Mouse (Mus musculus) lung, postnatal 36 days (tissue): ENCODE results near the gene Palld.
A peak's percentile ranks its signal among the peaks of the same experiment; 100 is the strongest.

Source experiments
- DNase-seq: peaks from one replicate; pipeline ENCODE4 v3.0.0; 2022; ENCODE audit warnings: mixed read lengths

The Palld gene

DNA sequence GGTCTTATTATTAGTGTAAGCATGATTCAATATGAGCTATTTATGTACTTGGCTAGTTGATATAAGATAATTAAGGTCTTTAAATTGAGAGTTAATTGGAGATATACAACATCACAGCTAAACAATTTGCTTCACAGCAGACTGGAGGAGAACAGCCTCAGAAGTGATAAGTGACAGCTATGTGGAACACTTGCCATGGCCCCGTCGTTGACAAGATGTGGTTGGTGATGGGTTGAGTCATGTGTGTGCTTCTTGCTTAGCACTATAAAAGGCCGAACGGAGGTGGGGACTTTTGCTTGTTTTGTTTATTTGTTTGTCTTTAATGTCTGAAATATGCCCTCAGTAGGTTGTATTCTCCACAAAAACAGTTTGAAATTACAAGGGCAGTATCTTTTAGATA is 51.2 kb downstream of the Palld start:
- DNase-seq, result no peak

DNA sequence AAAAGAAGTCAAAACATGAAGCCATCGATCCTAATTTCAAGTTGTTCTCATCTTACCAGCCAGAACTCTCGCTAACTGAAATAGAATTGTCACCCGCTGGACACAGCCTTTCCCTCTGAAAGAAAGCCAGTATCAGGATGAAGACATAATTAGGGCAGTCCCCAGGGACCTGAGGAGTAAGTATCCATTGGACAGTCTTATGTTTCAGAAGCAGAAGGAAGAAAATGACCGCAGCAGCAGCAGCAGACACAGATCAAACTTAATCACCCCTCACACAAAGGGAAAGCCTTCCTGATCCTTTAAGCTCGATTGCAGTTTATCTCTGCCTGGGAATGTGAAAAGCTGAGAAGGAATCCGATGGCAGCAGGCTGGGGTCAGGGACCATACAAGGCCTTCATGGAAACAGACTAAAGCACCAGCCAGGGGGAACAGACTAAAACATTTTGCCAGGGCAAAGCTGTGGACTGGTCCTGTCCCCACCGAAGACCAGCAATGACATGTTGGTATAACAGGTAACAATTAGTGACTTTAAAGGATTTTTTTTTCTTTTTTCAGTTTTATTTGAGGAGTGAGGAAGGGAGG is 53.8 kb downstream of the Palld start:
- DNase-seq, result no peak

DNA sequence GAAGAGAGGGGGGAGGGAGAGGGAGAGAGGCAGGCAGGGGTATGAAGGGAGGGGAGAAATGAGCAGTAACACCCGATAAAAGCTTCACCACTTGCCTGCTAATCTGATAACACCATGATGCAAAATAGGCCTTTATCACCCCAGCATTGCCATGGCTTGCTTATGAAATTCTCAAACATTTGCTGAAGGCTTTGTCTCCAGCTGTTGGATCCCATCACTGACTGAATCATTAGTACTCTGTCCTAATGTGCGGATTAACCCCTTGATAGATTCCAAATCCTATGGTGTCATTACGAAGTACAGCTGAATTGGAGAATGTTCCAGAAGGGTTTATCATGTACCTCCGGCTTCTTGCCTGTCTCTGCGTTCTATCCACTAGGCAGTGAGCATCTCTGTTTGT is 55.0 kb downstream of the Palld start:
- no peak for DNase-seq

GRCm38 (mm10) chr8:61844992-61845391 is 57.5 kb downstream of the Palld start:
- no peak for DNase-seq

DNA sequence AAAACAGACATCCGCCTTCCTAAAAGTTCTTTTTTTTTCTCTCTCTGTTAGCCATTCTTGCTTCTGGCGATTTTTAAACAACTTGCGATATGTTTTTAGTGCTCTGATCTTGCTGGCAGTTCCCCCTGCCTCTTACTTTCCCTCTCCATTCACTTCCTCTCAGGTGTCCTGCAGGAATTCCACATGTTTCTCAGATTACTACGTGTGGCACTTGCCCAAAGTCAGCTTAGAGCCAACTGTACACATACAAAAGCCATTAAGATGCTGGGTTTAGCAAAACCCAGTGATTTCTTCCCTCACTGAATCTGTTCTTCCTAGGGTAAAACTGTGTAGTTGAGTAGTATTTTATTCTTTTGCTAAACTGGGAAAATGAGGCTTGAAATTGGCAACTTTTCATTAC is 57.9 kb downstream of the Palld start:
- DNase-seq, result no peak

DNA sequence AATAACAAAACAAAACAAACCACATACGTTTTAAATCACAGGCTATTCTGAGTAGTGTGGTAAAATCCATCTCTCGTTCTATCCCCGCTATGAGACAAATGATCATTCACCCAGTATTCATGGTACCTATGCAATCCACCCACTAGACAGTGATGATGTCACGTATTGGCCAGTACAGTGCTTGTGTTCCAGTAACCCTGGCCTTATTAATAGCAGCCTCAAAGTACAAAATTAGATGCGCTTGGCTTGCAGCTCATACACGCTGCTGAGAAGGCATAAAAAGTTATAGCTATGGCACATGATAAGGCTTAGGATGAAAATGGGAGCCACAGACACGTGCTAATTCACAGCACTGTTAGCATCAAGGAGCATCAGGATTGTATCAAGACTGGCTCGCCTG is 58.7 kb downstream of the Palld start:
- no peak for DNase-seq

DNA sequence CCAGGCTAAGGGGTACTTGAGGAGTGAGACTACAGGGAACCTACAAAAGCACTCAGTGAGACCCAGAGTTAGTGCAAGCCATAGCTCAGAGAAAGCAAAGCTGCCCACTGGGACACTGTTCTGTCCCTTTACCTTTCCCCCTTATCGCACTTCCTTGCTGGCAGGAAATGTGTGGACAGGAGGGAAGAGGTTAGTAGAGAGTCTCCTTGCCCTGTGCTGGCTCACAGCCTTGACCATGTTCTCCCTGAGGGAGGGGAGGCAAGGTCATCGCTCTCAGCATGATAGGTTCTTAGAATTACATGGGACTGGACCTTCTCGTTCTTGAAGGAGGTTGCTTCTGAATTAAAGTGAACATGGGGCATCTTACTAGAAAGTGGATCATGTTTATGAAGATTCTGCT is 69.3 kb downstream of the Palld start:
- DNase-seq, result no peak

GRCm38 (mm10) chr8:61831944-61832343 is 70.5 kb downstream of the Palld start:
- peak; percentile 16 for DNase-seq

DNA sequence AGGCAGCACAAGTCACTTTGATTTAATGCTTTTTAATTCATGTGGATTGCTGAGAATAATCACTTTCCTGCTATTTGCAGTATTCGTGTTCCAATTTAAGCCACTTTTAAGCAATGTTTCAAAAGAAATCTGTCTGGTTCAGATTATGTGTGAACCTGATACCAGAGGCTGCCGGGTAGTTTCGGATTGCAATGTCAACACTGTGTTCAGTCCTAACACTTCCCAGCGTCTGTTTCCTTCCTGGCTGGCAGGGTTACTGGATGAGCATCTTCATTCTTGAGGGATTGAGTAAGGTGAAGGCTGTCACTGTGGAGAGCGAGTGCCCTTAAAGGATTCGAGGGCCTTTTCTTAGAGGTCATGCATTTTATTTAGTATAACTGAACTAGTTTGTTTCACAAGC is 71.7 kb downstream of the Palld start:
- peak; percentile 53 for DNase-seq

DNA sequence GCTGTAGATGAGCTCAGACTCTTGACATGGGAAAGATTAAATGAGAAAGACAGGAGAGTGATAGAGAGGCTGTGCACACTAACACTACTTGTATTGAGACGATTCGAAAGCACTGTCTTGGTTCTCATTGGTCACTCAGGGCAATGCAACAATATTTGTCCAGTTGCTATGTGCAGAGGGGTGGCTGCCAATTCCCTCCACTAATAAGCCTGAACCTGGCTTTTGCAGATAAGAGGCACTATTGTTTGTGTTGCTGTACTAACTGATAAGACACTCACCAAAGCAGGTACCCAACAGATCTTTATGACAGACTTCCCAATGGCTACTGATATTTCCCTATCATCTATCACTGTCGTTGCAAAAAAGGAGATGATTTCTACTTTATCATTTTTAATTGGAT is 77.9 kb downstream of the Palld start:
- peak; percentile 14 for DNase-seq

- no peak for DNase-seq
Observed at GRCm38 (mm10) chr8:61823157-61823556, 79.3 kb downstream of the Palld start.

- peak; percentile 24 for DNase-seq
Observed at GRCm38 (mm10) chr8:61803764-61804163, 98.7 kb downstream of the Palld start.

DNA sequence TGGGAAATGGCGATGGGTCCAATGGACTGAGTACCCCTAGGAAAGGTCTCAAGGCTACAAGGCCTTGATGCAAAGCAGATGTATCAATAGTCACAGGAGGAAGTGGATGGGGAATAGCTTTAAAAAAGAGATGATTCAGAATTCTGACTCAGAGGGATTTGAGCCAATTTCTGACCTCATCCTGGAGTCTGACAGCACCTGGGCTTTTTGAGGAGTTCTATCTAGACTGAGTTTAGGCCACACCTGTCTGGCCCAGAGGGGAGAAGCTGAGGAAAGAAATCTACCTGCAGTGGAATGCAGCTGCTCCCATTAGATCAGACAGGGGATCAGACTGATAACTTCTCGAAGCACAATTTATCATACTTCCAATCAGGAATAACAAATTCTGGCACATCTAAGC is 99.7 kb downstream of the Palld start:
- no peak for DNase-seq

DNA sequence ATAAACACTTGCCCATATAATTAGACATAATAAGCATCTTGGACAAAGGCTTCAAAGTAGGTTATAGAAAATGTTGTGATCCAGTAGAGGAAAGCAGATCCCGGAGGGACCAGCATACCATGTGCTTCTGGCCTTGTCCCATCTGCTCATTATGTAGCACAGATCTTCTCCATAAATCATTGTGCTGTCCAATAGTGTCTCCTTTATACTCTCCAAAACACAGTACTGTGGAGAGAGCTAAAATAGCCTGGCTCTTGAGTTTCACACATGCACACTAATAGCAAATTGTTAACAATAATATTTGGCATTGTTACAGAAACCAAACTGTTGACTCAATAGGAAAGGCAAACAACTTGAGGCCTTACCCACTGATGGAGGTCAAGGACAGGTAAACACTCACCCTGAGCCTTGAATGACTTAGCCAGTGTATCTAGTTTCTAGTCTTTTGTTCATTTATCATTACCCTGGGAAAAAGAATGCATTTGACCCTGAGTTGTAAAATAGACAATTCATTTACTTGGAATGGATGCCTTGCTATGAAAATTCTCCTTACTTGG is 105.0 kb downstream of the Palld start:
- peak; percentile 47 for DNase-seq

- peak; percentile 27 for DNase-seq
Observed at GRCm38 (mm10) chr8:61796537-61797050, 105.9 kb downstream of the Palld start.

- no peak for DNase-seq
Observed at GRCm38 (mm10) chr8:61789946-61790345, 112.5 kb downstream of the Palld start.

- DNase-seq, result no peak
Observed at GRCm38 (mm10) chr8:61789289-61789688, 113.2 kb downstream of the Palld start.

DNA sequence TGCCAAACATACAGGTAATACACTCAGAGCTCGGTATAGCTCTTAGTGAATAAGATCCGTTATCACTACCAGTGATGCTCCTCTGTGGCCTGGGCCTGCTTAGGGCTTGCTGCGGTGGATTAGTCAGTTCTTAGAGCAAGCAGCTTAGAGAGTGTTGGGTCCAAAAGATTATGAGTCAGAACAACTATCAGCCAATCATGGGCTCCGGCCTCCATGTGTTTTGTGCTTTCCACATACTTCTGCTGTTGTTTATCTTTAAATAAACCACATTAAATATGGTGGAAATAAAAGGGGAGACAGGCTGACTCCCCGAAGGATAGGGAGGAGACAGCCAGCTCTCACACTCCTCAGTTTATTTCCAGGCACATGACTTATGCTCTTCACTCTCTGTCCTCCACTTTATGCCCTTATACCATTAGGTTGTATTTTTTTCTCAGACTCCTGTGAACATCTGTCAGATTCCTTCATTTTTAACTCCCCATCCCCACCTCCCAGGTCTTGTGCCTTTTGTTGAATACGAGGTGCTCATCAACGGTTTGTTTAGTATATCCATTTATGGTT is 119.5 kb downstream of the Palld start:
- no peak for DNase-seq

- DNase-seq, result no peak
Observed at GRCm38 (mm10) chr8:61780652-61781257, 121.7 kb downstream of the Palld start.

- DNase-seq, result no peak
Observed at GRCm38 (mm10) chr8:61778194-61778593, 124.3 kb downstream of the Palld start.

DNA sequence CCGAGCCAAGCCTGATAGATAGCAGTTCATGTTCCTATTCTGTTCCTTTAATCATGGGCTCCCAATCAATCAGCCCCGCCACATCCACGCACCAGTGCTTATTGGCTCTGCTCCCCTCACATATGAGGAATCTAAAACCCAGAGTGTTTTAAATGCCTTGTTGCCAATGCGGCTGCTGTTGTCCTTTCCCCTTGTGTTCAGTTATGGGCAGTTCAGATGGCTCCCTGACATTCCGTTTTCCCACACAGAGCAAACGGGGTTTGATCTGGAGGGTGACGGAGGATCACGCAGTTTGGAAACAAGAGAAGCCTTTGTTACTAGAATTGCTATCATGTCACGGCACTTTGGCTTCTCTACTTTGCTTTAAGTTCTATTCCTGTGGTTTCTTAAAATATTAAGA is 125.9 kb downstream of the Palld start:
- no peak for DNase-seq

- no peak for DNase-seq
Observed at GRCm38 (mm10) chr8:61775936-61776335, 126.6 kb downstream of the Palld start.

- no peak for DNase-seq
Observed at GRCm38 (mm10) chr8:61774161-61774560, 128.3 kb downstream of the Palld start.

DNA sequence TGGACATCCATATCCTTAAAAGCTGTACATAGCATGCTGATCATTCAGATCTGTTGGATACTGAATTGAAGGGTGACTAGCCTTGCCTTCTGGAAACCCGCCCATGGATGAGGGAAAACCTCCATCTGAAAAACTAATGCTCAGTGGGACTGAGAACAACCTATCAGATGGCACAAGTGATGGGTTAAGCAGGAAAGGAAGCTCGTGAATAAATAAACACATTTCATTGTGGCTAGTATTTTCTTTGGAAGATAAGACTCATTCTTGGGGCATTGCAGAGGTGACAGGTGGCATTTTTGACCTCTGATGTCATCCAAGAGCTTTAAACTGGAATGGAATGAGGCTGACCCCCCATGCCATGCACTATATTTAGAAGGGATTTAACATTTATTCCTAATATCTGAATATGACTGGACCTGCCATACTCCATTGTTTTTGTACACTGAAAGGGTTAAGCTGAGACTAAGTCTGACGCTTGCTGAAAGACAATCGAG is 128.8 kb downstream of the Palld start:
- no peak for DNase-seq
